Mouse (Mus musculus): ENCODE measurements around the gene Tiam1.

Gene Tiam1

DNA sequence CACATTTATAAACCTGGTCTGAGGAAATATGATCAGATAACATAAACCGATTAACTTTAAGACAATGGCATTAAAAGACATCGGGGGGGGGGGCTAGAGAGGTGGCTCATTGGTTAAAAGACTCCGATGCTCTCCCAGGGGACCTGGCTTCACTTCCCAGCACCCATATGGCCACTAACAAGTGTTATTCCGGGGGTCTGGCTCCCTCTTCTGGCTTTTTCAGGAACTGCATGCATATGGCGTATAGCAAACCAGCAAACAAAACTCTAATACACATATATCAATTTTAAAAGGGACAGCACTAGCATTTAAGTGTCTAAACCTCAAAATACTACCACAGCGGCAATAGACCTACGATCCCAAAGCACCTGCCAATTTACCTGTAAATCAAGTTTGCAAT, 347.0 kb downstream of the Tiam1 start:
- DNase-seq (ENCODE audit: low read depth) = no peak

DNA sequence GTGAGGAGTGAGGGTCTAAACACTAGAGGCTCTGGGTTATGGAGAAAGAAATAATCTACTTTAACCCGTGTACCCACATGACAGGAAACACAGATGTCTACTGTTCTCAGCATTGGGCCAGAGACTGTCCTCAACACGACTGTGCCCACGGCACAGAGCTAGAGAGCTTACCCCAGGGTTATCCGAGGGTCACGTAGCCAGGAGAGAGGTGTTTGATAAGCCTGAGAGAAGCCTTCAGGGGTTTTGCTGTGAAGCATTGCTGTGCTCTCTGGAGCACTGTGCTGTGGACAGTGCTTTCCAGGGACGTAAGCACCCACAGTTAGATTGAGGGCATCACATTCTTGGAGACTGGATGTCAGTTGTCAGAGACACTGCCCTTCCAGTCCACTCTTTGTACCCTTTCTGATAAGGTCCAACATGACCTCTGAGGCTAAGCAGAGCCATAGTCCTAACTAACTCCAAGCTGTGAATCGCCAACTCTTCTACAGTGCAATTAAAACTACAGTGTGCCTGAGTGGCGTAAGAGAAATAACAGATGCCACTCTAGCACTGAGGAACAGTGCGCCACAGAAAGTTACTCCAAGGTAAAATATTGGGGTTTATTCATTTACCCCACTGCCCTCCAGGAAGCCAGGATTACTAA, 353.7 kb downstream of the Tiam1 start:
- DNase-seq (ENCODE audit: low read depth) = no peak

DNA sequence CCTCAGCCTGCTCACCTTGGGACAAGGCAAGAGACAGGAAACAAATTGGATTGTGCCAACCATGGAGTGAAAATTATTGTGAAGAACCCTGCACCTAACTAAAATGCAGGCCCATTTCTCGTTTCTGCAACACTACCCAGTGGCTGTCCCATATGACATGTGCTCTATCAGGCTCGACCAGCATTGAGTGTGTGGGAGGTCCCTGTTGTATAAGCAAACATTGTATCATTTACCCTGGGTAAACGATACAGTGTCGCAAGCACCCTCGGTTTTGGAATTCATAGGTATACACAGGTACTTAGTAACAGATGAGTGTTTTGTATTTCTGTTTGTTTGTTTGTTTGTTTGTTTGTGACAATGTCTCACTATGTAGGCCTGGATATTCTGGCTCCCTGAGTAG, 357.8 kb downstream of the Tiam1 start:
- DNase-seq (ENCODE audit: low read depth) = no peak

DNA sequence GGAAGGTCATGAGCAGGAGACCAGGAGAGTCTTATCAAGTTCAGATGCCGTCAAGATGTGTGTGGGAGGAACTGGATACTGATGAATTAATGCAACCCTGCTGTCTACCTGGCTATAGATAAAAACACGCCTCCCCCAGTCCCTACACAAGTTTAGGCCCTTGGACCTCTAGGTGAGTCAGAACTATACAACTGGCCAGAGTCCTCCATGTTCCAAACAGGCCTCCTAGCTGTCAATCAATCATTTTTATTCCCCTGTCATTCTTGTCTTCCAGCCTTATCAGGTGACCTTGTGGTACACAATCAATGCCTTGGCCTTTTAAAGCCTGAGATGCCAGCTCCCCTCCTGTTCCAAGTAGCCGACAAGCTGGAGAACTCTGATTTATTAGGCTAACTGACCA, 363.9 kb downstream of the Tiam1 start:
- DNase-seq (ENCODE audit: low read depth) = no peak

GRCm38 (mm10) chr16:89777450-89777849, 366.1 kb downstream of the Tiam1 start:
- no peak for DNase-seq (ENCODE audit: low read depth)

GRCm38 (mm10) chr16:89774553-89774913, 369.0 kb downstream of the Tiam1 start:
- no peak for DNase-seq (ENCODE audit: low read depth)

- peak; percentile 56 for DNase-seq (ENCODE audit: low read depth)
Measured at GRCm38 (mm10) chr16:89773657-89774552, 369.7 kb downstream of the Tiam1 start.

DNA sequence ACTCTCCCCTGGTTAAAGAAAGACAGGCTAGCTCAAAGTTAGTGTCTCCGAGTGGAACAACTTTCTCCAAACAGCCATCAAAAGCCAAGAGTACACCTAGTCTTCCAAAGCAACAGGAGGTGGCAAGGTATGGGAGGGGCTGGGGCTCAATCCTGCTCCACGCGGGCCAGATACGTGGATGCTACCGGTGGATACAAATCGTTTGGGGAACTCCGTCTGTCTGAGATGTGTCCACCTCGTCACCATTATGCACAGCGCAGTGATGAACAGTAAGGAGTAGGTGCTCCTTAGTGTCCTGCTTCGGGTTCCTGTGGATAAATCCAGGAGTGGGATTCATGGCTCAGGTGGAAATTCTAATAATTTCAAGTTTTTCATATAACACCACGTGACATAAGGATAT, 377.6 kb downstream of the Tiam1 start:
- no peak for DNase-seq (ENCODE audit: low read depth)

GRCm38 (mm10) chr16:89765470-89765869, 378.1 kb downstream of the Tiam1 start:
- DNase-seq (ENCODE audit: low read depth) = no peak

- DNase-seq (ENCODE audit: low read depth) = no peak
Measured at GRCm38 (mm10) chr16:89763812-89764211, 379.8 kb downstream of the Tiam1 start.

- DNase-seq (ENCODE audit: low read depth) = no peak
Measured at GRCm38 (mm10) chr16:89762523-89762922, 381.0 kb downstream of the Tiam1 start.

DNA sequence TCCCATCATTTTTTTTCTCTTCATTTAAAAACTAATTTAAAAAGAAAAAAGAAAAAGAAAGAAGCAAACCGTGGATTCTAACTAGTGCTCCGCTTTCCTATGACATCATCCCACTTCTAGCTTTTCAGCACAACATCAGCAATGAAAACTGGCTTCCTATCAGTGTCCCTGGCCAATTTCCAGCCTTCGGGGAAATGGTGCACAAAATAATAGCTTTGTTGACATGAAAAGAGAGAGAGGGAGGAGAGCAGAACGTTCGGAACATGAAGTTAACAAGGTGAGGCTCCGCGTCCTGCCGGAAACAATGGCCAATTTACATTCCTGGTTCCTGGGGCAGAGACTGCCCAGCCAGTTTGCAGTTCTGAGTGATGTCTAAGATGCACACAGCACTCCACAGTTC, 381.5 kb downstream of the Tiam1 start:
- no peak for DNase-seq (ENCODE audit: low read depth)

DNA sequence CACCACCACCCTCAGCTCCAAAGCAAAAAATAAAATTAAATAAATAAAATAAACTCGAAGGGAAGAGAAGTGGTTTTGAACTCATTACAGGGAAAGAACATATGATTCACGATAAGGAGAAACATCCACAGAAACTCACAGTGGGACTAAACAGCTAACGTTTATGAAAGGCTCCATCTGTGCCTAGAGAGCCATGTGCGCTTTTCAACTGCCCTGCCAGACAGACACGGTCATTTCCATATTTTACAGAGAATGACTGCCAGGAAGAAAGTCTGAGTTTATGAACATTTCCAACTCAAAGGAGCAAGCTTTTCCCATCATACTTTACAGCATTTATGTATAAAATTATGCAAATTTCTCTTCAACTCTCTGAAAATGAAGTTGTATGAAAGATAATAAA, 386.2 kb downstream of the Tiam1 start:
- DNase-seq (ENCODE audit: low read depth) = no peak

- DNase-seq (ENCODE audit: low read depth) = no peak
Measured at GRCm38 (mm10) chr16:89754709-89755108, 388.9 kb downstream of the Tiam1 start.

DNA sequence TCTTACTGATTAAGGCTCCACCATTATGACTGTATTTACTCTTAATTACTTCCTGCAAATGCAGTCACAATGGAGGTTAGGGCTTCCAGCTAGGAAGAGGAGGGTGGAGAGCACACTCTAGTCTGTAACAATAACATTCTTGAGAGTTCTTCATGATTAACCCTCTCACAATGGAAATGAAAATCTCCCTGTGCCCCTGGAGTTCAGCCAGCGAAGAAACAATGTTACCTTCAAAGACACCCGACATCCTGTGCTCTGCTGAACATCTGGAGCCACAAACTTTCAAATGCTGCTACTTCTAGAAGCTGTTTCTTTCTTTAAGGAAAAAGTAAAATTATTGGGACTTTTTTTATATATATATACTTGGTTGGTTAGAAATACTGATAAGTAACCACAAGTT, 395.7 kb downstream of the Tiam1 start:
- DNase-seq (ENCODE audit: low read depth) = no peak

GRCm38 (mm10) chr16:89739559-89739958, 404.0 kb downstream of the Tiam1 start:
- DNase-seq (ENCODE audit: low read depth) = no peak

GRCm38 (mm10) chr16:89738963-89739362, 404.6 kb downstream of the Tiam1 start:
- no peak for DNase-seq (ENCODE audit: low read depth)
